Mouse (Mus musculus) intestine, postnatal 0 days (tissue): ENCODE results near the gene Traf4. TPM values are rescaled to one million over a fixed set of nuclear protein-coding genes. Genes with fewer than 3 reads are reported as not detected.

Source experiments
- ATAC-seq: fragments of 200-750 bp; cut with Nextera tagmentation; 2 replicates; pipeline ENCODE4 v1.8.0; 2017; ENCODE audit warnings: mild to moderate bottlenecking, moderate TSS enrichment, moderate library complexity
- H3K27ac ChIP-seq: fragments of 300-500 bp; sonication (generic); 2 replicates; pipeline ENCODE4 v1.5.1; 2014; ENCODE audit warnings: mild to moderate bottlenecking, low read depth, low read length, moderate library complexity
- H3K27me3 ChIP-seq: fragments of 300-500 bp; sonication (generic); replicated peaks from 2 replicates; pipeline ENCODE4 v1.6.1; 2014; ENCODE audit warnings: low read length, mixed read lengths; ENCODE audit not compliant: control insufficient read depth, insufficient read depth
- H3K36me3 ChIP-seq: fragments of 300-500 bp; sonication (generic); 2 replicates; pipeline ENCODE4 v1.6.1; 2014; ENCODE audit warnings: mild to moderate bottlenecking, moderate library complexity; ENCODE audit not compliant: control insufficient read depth, insufficient read depth
- H3K4me1 ChIP-seq: fragments of 300-500 bp; sonication (generic); replicated peaks from 2 replicates; pipeline ENCODE4 v1.6.1; 2014; ENCODE audit warnings: antibody characterized with exemption, low read length, mixed read lengths; ENCODE audit not compliant: control insufficient read depth, insufficient read depth
- H3K4me2 ChIP-seq: fragments of 300-500 bp; sonication (generic); replicated peaks from 2 replicates; pipeline ENCODE4 v1.6.1; 2014; ENCODE audit warnings: low read depth, mild to moderate bottlenecking, moderate library complexity
- H3K4me3 ChIP-seq: fragments of 300-500 bp; sonication (generic); 2 replicates; pipeline ENCODE4 v1.5.1; 2014; ENCODE audit warnings: low read depth, low read length
- H3K9ac ChIP-seq: fragments of 300-500 bp; sonication (generic); 2 replicates; pipeline ENCODE4 v1.6.1; 2014; ENCODE audit warnings: mild to moderate bottlenecking, low read depth, low read length
- H3K9me3 ChIP-seq: fragments of 300-500 bp; sonication (generic); 2 replicates; pipeline ENCODE4 v1.6.1; 2016; ENCODE audit warnings: mixed run types; ENCODE audit not compliant: control insufficient read depth
- CTCF ChIP-seq: sonication (generic); IDR thresholded peaks from 2 replicates; pipeline ENCODE4 v1.5.1; 2016; ENCODE audit warnings: low read depth, mild to moderate bottlenecking, control low read depth, antibody characterized with exemption, moderate library complexity
- WGBS: fragments of 180-500 bp; shearing (Covaris S2); extraction: QIAGEN DNeasy Blood & Tissue Kit; methylation state at CpG from one replicate; pipeline ENCODE4 v1.1.7; 2014; 5-methylcytosine and 5-hydroxymethylcytosine counted together
- polyA plus RNA-seq: library from polyadenylated mRNA; unstranded; fragments of >200 nt; fragmentation: Nextera tagmentation; extraction: Ambion mirVana; gene quantifications from 2 replicates; pipeline ENCODE4 v1.2.1, GENCODE M21; 2015

Gene Traf4
- polyA plus RNA-seq, 1 experiment from 2014 or later = 30.8 TPM

DNA sequence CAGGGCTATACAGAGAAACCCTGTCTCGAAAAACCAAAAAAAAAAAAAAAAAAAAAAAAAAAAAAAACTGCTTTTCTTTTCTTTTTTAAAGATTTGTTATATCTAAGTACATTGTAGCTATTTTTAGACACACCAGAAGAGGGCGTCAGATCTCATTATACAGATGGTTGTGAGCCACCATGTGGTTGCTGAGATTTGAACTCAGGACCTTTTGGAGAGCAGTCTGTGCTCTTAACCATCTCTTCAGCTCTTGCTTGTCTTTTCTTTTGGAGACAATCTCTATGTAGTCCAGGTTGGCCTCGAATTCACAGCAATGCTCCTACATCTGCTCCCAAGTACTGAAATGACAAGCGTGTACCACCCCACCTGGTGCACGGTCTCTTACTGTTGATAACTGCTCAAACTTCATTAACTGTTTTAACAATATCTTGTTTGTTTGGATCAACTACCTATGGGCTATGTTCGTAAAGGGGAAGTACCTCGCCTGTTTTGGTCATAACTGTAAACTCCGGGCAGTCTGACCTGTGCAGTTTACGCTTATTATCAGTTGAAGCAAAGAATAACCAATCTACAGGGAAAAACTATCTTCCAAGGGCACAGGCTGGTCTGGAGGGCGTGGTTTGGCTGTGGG, 10.5 kb upstream of the Traf4 start:
- peak overlapping the region; percentile 94 for H3K4me2 ChIP-seq
- H3K9ac ChIP-seq = peak overlapping the region; percentile 35; the same call in 1 of the 2 replicates
- H3K27ac ChIP-seq = peak overlapping the region; percentile 92
- TF ChIP-seq CTCF = peak; percentile 33
- H3K4me3 ChIP-seq = peak overlapping the region; percentile 69
- H3K27me3 ChIP-seq = no peaks in the 10 kb centered on the region
- H3K36me3 ChIP-seq = peaks cover 19% of the 10 kb centered on the region
- WGBS = under 1% methylated on average over 9 of the region's 10 CpGs
- no peak for ATAC-seq
- no peaks in the 10 kb centered on the region for H3K4me1 ChIP-seq
- H3K9me3 ChIP-seq = no peaks in the 10 kb centered on the region

DNA sequence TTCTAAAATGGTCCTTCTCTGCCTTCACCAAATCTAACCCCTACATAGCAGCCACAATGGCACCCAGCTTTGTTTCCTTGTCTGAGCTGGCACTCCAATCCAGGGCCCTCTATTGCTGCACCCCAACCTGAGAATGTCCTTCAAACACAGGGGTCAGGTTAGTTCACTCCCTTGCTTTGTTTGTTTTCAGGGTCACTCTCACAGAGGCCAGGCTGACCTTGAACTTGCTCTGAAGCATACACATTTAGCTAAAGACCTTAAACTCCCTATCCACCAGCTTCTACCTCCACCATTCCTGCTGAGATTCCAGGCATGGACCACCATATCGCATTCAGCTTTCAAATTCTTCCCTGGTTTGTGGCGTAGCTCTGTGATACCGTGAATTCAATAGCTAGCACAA, 9.1 kb upstream of the Traf4 start:
- no peak for ATAC-seq
- TF ChIP-seq CTCF = no peak
- H3K4me2 ChIP-seq = no peak overlapping the region
- no peaks in the 10 kb centered on the region for H3K4me1 ChIP-seq
- H3K27ac ChIP-seq = no peak overlapping the region
- 95% methylated on average over 3 of the region's 3 CpGs for whole genome bisulfite sequencing
- no peaks in the 10 kb centered on the region for H3K9me3 ChIP-seq
- no peak overlapping the region for H3K4me3 ChIP-seq
- no peaks in the 10 kb centered on the region for H3K27me3 ChIP-seq
- peaks cover 6% of the 10 kb centered on the region; the same call in 1 of the 2 replicates for H3K36me3 ChIP-seq
- H3K9ac ChIP-seq = no peak overlapping the region

DNA sequence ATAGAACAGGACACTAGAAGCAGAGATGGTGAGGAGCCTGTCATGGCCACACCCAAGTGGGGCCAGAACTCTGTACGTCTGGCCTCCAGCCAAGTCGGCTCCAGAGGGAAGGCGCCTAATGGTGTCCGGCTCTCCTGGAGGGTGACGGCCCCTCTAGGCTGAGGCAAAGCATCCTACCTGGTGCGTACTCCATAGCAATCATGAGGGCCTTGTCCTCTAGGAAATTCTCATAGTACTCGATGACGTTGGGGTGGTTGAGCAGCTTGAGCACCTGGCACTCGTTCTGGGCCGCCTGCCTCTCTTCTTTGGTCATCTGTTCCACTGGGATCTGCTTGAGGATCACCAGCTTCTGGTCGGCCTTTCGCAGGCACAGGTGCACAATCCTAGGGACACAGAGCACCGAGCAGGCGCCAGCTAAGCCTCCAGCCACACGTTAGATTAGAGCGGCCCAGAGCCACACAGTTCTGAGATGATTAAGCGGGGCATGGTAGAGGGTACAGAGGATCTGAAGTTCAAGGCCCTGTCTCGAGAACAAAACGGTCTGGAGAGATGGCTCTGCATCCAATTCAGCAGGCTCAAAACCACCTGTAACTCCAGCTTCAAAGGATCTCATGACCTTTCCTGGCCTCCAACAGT, 7.5 kb upstream of the Traf4 start:
- TF ChIP-seq CTCF = no peak
- Histone ChIP-seq H3K9ac (no peak overlapping the region), H3K27ac (no peak overlapping the region), H3K4me1 (no peaks in the 10 kb centered on the region; the same call in 1 of the 2 replicates), H3K27me3 (no peaks in the 10 kb centered on the region), H3K9me3 (no peaks in the 10 kb centered on the region), H3K4me2 (no peak overlapping the region), H3K36me3 (0 out of 2 replicates have a peak, but pooled peaks cover 4% of the 10 kb centered on the region), H3K4me3 (no peak overlapping the region)
- 68% methylated on average over 19 of the region's 19 CpGs for WGBS
- no peak for ATAC-seq

DNA sequence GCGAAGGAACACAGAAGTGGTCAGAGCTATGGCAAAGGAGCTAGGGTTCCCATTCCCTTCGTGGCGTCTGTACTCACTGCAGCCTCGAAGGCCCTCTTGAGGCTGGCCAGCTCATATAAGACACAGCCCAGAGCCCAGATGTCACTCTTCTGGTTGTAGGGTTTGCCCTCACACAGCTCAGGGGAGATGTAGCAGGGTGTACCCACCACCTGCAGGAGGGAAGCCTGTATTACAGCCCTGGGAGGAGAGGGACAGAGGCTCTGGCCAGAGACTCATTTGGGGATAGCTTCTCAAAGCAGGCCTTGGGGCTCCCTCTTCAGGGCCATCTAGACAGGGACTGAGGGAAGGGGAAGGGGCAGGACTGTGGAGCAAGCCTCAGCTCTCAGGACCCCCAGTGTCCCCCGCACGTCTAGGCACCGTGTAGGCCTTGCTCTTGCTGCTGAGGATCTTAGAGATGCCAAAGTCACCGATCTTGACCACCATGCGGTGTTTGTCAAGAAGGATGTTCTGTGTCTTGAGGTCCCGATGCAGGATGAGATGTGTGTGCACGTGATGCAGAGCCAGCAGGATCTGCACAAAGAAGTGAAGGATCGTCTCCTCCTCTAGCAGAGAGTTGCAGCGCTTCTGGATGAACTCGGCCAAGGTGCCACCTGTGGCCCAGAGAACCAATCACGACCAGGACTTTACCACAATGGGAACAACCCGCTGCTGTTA, 6.8 kb upstream of the Traf4 start:
- Histone ChIP-seq H3K27me3 (no peaks in the 10 kb centered on the region), H3K9ac (no peak overlapping the region), H3K4me2 (no peak overlapping the region), H3K4me1 (no peaks in the 10 kb centered on the region; the same call in 1 of the 2 replicates), H3K4me3 (no peak overlapping the region), H3K36me3 (0 out of 2 replicates have a peak, but pooled peaks cover 4% of the 10 kb centered on the region), H3K9me3 (no peaks in the 10 kb centered on the region), H3K27ac (no peak overlapping the region)
- no peak for ATAC-seq
- peak; percentile 63 for TF ChIP-seq CTCF
- WGBS = 74% methylated on average over 16 of the region's 16 CpGs

DNA sequence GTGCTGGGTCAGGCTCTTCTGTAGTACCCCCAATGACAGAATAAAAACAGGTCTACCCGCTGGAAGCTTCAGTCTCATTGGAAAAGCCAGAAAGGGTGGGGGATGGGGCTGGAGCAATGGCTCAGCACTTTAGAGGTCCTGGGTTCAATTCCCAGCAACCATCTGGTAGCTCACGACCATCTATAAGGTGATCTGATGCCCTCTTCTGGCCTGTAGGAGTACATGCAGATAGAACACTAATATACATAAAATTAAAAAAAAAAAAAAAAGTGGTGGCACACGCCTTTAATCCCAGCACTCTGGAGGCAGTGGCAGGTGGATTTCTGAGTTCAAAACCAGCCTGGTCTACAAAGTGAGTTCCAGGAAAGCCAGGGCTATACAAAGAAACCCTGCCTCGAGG, 5.9 kb upstream of the Traf4 start:
- WGBS = 84% methylated on average over 4 of the region's 4 CpGs
- Histone ChIP-seq H3K27me3 (no peaks in the 10 kb centered on the region), H3K4me3 (no peak overlapping the region), H3K36me3 (0 out of 2 replicates have a peak, but pooled peaks cover 4% of the 10 kb centered on the region), H3K9ac (no peak overlapping the region), H3K9me3 (no peaks in the 10 kb centered on the region), H3K4me1 (peaks cover 5% of the 10 kb centered on the region; the same call in 1 of the 2 replicates), H3K27ac (no peak overlapping the region), H3K4me2 (no peak overlapping the region)
- TF ChIP-seq CTCF = peak; percentile 57
- no peak for ATAC-seq

DNA sequence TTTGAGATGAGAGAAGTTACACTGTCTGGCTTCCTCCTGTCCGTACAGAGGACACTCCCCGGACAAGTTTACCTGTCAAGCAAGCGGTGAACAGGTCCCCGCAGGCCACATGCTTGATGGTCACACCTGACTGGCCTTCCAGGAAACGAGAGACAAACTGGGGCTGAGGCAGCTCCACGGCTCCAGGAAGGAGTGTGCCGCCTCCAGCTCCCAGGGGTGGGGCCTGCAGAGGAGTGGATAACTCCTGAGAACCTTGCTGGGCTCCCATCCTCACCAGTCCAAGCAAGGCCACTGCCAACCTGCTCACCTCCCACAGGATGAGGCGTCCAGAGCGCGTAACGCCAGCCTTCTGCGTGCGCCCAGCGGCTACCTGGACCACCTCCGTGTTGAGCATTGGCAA, 4.9 kb upstream of the Traf4 start:
- Histone ChIP-seq H3K9ac (no peak overlapping the region), H3K4me1 (peaks cover 5% of the 10 kb centered on the region; the same call in 1 of the 2 replicates), H3K4me3 (no peak overlapping the region), H3K4me2 (no peak overlapping the region), H3K27me3 (no peaks in the 10 kb centered on the region), H3K36me3 (0 out of 2 replicates have a peak, but pooled peaks cover 4% of the 10 kb centered on the region), H3K9me3 (no peaks in the 10 kb centered on the region), H3K27ac (no peak overlapping the region)
- TF ChIP-seq CTCF = no peak
- no peak for ATAC-seq
- 71% methylated on average over 15 of the region's 15 CpGs for whole genome bisulfite sequencing
